Mouse (Mus musculus): ENCODE measurements around the gene Gas8. TPM values are rescaled to one million over a fixed set of nuclear protein-coding genes. Genes with fewer than 3 reads are reported as not detected.
A peak's percentile ranks its signal among the peaks of the same experiment; 100 is the strongest.
"Not testable (repeated sequence)": the region's sequence is repeated elsewhere in the genome, so short reads cannot be mapped to it uniquely, and the experiment has no call there.

The Gas8 gene
- 42.3 and 43.7 TPM in 2 replicates for polyA plus RNA-seq (2016; fragmentation: Nextera tagmentation; extraction: Ambion mirVana)

- Histone ChIP-seq H3K9me3 (no peaks in the 10 kb centered on the region), H3K4me1 (peaks cover 44% of the 10 kb centered on the region), H3K4me3 (peak within 1 kb of the TSS; percentile 71), H3K27ac (replicated peaks) (peak within 1 kb of the TSS; percentile 82), H3K36me3 (replicated peaks) (peaks cover 35% of the 10 kb centered on the region), H3K27me3 (replicated peaks; ENCODE audit: low read depth, poor library complexity, severe bottlenecking) (peaks cover 41% of the 10 kb centered on the region)
- WGBS: under 1% methylated on average over 20 of the region's 20 CpGs
- peak; percentile 96 for DNase-seq (ENCODE audit: low spot score)
Measured at GRCm38 (mm10) chr8:123518667-123519066, at the start of gene Gas8. Gene Gas8 (plus strand): TSS chr8:123518834.

GRCm38 (mm10) chr8:123472991-123473390 lies 45.6 kb upstream of the Gas8 start:
- not testable (repeated sequence) for DNase-seq (ENCODE audit: low spot score); H3K27me3 ChIP-seq (replicated peaks; ENCODE audit: low read depth, poor library complexity, severe bottlenecking); H3K9me3 ChIP-seq; H3K27ac ChIP-seq (replicated peaks); H3K36me3 ChIP-seq (replicated peaks); H3K4me1 ChIP-seq; H3K4me3 ChIP-seq
- WGBS: 73% methylated on average over 6 of the region's 6 CpGs

- not testable (repeated sequence) for H3K27me3 ChIP-seq (replicated peaks; ENCODE audit: low read depth, poor library complexity, severe bottlenecking); H3K36me3 ChIP-seq (replicated peaks); DNase-seq (ENCODE audit: low spot score); H3K4me3 ChIP-seq; H3K27ac ChIP-seq (replicated peaks); H3K9me3 ChIP-seq
- H3K4me1 ChIP-seq: peaks cover 19% of the 10 kb centered on the region
- 74% methylated on average over 5 of the region's 5 CpGs for WGBS
Measured at GRCm38 (mm10) chr8:123474549-123474948, 44.1 kb upstream of the Gas8 start.

GRCm38 (mm10) chr8:123476911-123477736 lies 41.5 kb upstream of the Gas8 start:
- Histone ChIP-seq H3K9me3 (no peaks in the 10 kb centered on the region), H3K4me3 (peak overlapping the region; percentile 96), H3K27ac (replicated peaks) (peak overlapping the region; percentile 99), H3K36me3 (replicated peaks) (peaks cover 20% of the 10 kb centered on the region), H3K4me1 (peaks cover 19% of the 10 kb centered on the region), H3K27me3 (replicated peaks; ENCODE audit: low read depth, poor library complexity, severe bottlenecking) (peaks cover 5% of the 10 kb centered on the region; the same call in 1 of the 2 replicates)
- peak; percentile 29 for DNase-seq (ENCODE audit: low spot score)
- WGBS: 10% methylated on average over 34 of the region's 34 CpGs

GRCm38 (mm10) chr8:123477737-123478258 lies 40.8 kb upstream of the Gas8 start, which contains the start of gene Afg3l1:
Gene Afg3l1 (plus strand): TSS chr8:123477903.
- peak within 1 kb of the TSS; percentile 99 for H3K27ac ChIP-seq (replicated peaks)
- under 1% methylated on average over 58 of the region's 58 CpGs for WGBS
- peaks cover 27% of the 10 kb centered on the region for H3K36me3 ChIP-seq (replicated peaks)
- H3K4me3 ChIP-seq: peak within 1 kb of the TSS; percentile 96
- peaks cover 5% of the 10 kb centered on the region; the same call in 1 of the 2 replicates for H3K27me3 ChIP-seq (replicated peaks; ENCODE audit: low read depth, poor library complexity, severe bottlenecking)
- H3K9me3 ChIP-seq: no peaks in the 10 kb centered on the region
- peak; percentile 95 for DNase-seq (ENCODE audit: low spot score)
- peaks cover 19% of the 10 kb centered on the region for H3K4me1 ChIP-seq

- Histone ChIP-seq H3K9me3 (no peaks in the 10 kb centered on the region), H3K36me3 (replicated peaks) (peaks cover 34% of the 10 kb centered on the region), H3K27ac (replicated peaks) (peak overlapping the region; percentile 99), H3K4me1 (peaks cover 19% of the 10 kb centered on the region), H3K4me3 (peak overlapping the region; percentile 96), H3K27me3 (replicated peaks; ENCODE audit: low read depth, poor library complexity, severe bottlenecking) (peaks cover 5% of the 10 kb centered on the region; the same call in 1 of the 2 replicates)
- 40% methylated on average over 16 of the region's 16 CpGs for WGBS
- peak; percentile 18 for DNase-seq (ENCODE audit: low spot score)
Measured at GRCm38 (mm10) chr8:123478456-123479218, 40.0 kb upstream of the Gas8 start.

- WGBS: 87% methylated on average over 7 of the region's 7 CpGs
- H3K27ac ChIP-seq (replicated peaks): no peak overlapping the region
- no peaks in the 10 kb centered on the region for H3K27me3 ChIP-seq (replicated peaks; ENCODE audit: low read depth, poor library complexity, severe bottlenecking)
- peaks cover 11% of the 10 kb centered on the region for H3K4me1 ChIP-seq
- no peak overlapping the region for H3K4me3 ChIP-seq
- no peak for DNase-seq (ENCODE audit: low spot score)
- H3K9me3 ChIP-seq: no peaks in the 10 kb centered on the region
- peaks cover 74% of the 10 kb centered on the region for H3K36me3 ChIP-seq (replicated peaks)
Measured at GRCm38 (mm10) chr8:123482627-123483026, 36.0 kb upstream of the Gas8 start.

GRCm38 (mm10) chr8:123491280-123492075 lies 27.2 kb upstream of the Gas8 start:
- 92% methylated on average over 15 of the region's 15 CpGs for WGBS
- H3K36me3 ChIP-seq (replicated peaks): peaks cover 98% of the 10 kb centered on the region
- H3K27me3 ChIP-seq (replicated peaks; ENCODE audit: low read depth, poor library complexity, severe bottlenecking): no peaks in the 10 kb centered on the region
- H3K4me1 ChIP-seq: no peaks in the 10 kb centered on the region
- no peaks in the 10 kb centered on the region for H3K9me3 ChIP-seq
- H3K27ac ChIP-seq (replicated peaks): no peak overlapping the region
- DNase-seq (ENCODE audit: low spot score): no peak
- H3K4me3 ChIP-seq: no peak overlapping the region

GRCm38 (mm10) chr8:123492898-123493297 lies 25.7 kb upstream of the Gas8 start:
- WGBS: 93% methylated on average over 9 of the region's 9 CpGs
- no peaks in the 10 kb centered on the region for H3K4me1 ChIP-seq
- no peak overlapping the region for H3K4me3 ChIP-seq
- no peaks in the 10 kb centered on the region for H3K27me3 ChIP-seq (replicated peaks; ENCODE audit: low read depth, poor library complexity, severe bottlenecking)
- H3K9me3 ChIP-seq: no peaks in the 10 kb centered on the region
- no peak overlapping the region for H3K27ac ChIP-seq (replicated peaks)
- peaks cover 98% of the 10 kb centered on the region for H3K36me3 ChIP-seq (replicated peaks)
- DNase-seq (ENCODE audit: low spot score): no peak

GRCm38 (mm10) chr8:123497699-123498098 lies 20.9 kb upstream of the Gas8 start:
- H3K9me3 ChIP-seq: no peaks in the 10 kb centered on the region
- H3K27ac ChIP-seq (replicated peaks): no peak overlapping the region
- whole genome bisulfite sequencing: 88% methylated on average over 4 of the region's 4 CpGs
- H3K4me3 ChIP-seq: no peak overlapping the region
- DNase-seq (ENCODE audit: low spot score): no peak
- no peaks in the 10 kb centered on the region for H3K27me3 ChIP-seq (replicated peaks; ENCODE audit: low read depth, poor library complexity, severe bottlenecking)
- H3K36me3 ChIP-seq (replicated peaks): peaks cover 100% of the 10 kb centered on the region
- H3K4me1 ChIP-seq: no peaks in the 10 kb centered on the region

GRCm38 (mm10) chr8:123498963-123499362 lies 19.7 kb upstream of the Gas8 start:
- Histone ChIP-seq H3K27me3 (replicated peaks; ENCODE audit: low read depth, poor library complexity, severe bottlenecking) (no peaks in the 10 kb centered on the region), H3K27ac (replicated peaks) (no peak overlapping the region), H3K36me3 (replicated peaks) (peaks cover 100% of the 10 kb centered on the region), H3K4me3 (no peak overlapping the region), H3K9me3 (peaks cover 10% of the 10 kb centered on the region; the same call in 1 of the 2 replicates), H3K4me1 (no peaks in the 10 kb centered on the region)
- no peak for DNase-seq (ENCODE audit: low spot score)
- WGBS: 91% methylated on average over 11 of the region's 11 CpGs

GRCm38 (mm10) chr8:123499556-123499955 lies 19.1 kb upstream of the Gas8 start:
- peaks cover 100% of the 10 kb centered on the region for H3K36me3 ChIP-seq (replicated peaks)
- WGBS: 94% methylated on average over 11 of the region's 11 CpGs

More at GRCm38 (mm10) chr8:123499556-123499955, 19.1 kb upstream of the Gas8 start:
- peaks cover 10% of the 10 kb centered on the region; the same call in 1 of the 2 replicates for H3K9me3 ChIP-seq
- DNase-seq (ENCODE audit: low spot score): no peak
- no peaks in the 10 kb centered on the region for H3K27me3 ChIP-seq (replicated peaks; ENCODE audit: low read depth, poor library complexity, severe bottlenecking)
- no peaks in the 10 kb centered on the region for H3K4me1 ChIP-seq
- no peak overlapping the region for H3K27ac ChIP-seq (replicated peaks)
- no peak overlapping the region for H3K4me3 ChIP-seq

Data from embryonic facial prominence, embryonic 10.5 days (tissue).